Mouse (Mus musculus) G1E (cell line): ENCODE results near the gene Snx29. TPM values are rescaled to one million over a fixed set of nuclear protein-coding genes. Genes with fewer than 3 reads are reported as not detected.

Experiments used
- ATAC-seq: 2 replicates; pipeline ENCODE4 v1.8.0; 2016; ENCODE audit warnings: mild to moderate bottlenecking; ENCODE audit not compliant: insufficient number of reproducible peaks, poor library complexity, low FRiP score, severe bottlenecking; ENCODE audit errors: extremely low read depth
- DNase-seq: peaks from one replicate; pipeline ENCODE4 v3.0.0; 2012; ENCODE audit warnings: low spot score
- H3K27me3 ChIP-seq: 2 replicates; pipeline ENCODE4 v1.6.1; 2012; ENCODE audit warnings: mild to moderate bottlenecking, low read length, inconsistent platforms; ENCODE audit not compliant: insufficient read depth
- H3K36me3 ChIP-seq: replicated peaks from 2 replicates; pipeline ENCODE3; 2012; ENCODE audit warnings: mild to moderate bottlenecking, inconsistent platforms
- H3K4me1 ChIP-seq: 2 replicates; pipeline ENCODE4 v1.6.1; 2012; ENCODE audit warnings: low read depth, low read length, inconsistent platforms, mixed read lengths; ENCODE audit not compliant: insufficient read depth
- H3K4me3 ChIP-seq: 2 replicates; pipeline ENCODE4 v1.5.1; 2012; ENCODE audit warnings: low read depth, mild to moderate bottlenecking, inconsistent platforms, low read length, moderate library complexity, mixed read lengths
- H3K9me3 ChIP-seq: replicated peaks from 2 replicates; pipeline ENCODE4 v1.6.1; 2012; ENCODE audit warnings: inconsistent platforms
- CTCF ChIP-seq: IDR thresholded peaks from 2 replicates; pipeline ENCODE4 v1.5.1; 2012; ENCODE audit warnings: low read depth, low read length, inconsistent platforms, mixed read lengths
- GATA1 ChIP-seq: IDR thresholded peaks from 2 replicates; pipeline ENCODE4 v1.6.1; 2012; ENCODE audit warnings: borderline replicate concordance, low read length, inconsistent platforms, mixed read lengths
- GATA2 ChIP-seq: IDR thresholded peaks from 2 replicates; pipeline ENCODE4 v1.6.1; 2012; ENCODE audit warnings: low read depth, low read length, inconsistent platforms, borderline replicate concordance
- POLR2AphosphoS5 ChIP-seq: IDR thresholded peaks from 2 replicates; pipeline ENCODE4 v1.6.1; 2012; ENCODE audit warnings: low read depth, low read length, inconsistent platforms; ENCODE audit not compliant: insufficient replicate concordance
- TAL1 ChIP-seq: conservative IDR thresholded peaks from 2 replicates; pipeline ENCODE4 v1.6.1; 2012; ENCODE audit warnings: low read depth, low read length, inconsistent platforms, mixed read lengths
- polyA plus RNA-seq: library from polyadenylated mRNA; stranded (reverse); fragments of >175 nt; gene quantifications from 2 replicates; pipeline ENCODE4 v1.2.3, GENCODE M21; 2012
- total RNA-seq, 2 experiments: library from RNA; stranded (forward) in 1 of 2; stranded (reverse) in 1 of 2; fragments of 200-1000 nt in 1 of 2; fragments of >200 nt in 1 of 2; fragmentation: Nextera tagmentation in 1 of 2; gene quantifications; 2 replicates each; pipeline ENCODE4 v1.2.3; 2014 to 2017

Gene Snx29
- total and polyA plus RNA-seq, 3 experiments: 4.4 to 18.0 (median 9.1) TPM

DNA sequence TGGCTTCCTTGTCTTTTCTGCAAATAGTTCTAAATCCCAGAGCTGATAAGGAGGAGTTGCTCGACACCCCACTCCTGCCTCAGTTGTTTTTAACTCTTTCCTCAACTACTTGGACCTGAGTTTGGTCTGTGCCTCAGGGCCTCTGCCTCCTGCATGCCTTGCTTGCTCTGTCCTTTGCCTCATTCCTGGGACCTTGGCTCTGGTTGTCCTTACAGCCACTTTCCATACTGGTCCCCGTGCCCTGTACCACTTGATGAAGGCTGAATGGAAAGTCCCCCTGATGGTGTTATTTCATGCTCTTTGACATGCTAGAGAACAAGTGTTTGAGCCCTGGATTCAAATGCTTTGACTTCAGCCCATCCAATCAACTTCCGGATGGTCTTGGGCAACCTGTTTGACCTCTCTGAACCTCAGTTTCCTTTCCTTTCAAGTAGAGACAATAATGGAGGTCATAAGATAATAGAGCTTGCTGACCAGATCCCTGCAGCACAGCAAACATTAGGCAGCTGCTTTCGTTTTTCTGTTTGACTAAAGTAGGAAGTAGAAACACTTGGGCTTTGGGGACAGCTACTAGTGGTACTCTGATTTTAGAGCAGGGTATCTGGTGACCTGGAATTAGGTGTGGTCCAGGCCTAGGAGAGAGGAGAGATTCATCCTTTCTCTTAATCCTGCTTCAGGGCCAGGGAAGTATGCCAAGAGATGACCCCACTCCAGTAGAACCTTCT, 365.7 kb downstream of the Snx29 start:
- H3K27me3 ChIP-seq: no peaks in the 10 kb centered on the region
- no peak overlapping the region for H3K4me3 ChIP-seq
- no peaks in the 10 kb centered on the region for H3K9me3 ChIP-seq
- no peak for TF ChIP-seq TAL1
- no peak for TF ChIP-seq CTCF
- TF ChIP-seq GATA1: no peak
- TF ChIP-seq GATA2: no peak
- no peak for TF ChIP-seq POLR2AphosphoS5
- H3K36me3 ChIP-seq: no peaks in the 10 kb centered on the region
- H3K4me1 ChIP-seq: no peaks in the 10 kb centered on the region
- no peak for DNase-seq
- ATAC-seq: no peak

DNA sequence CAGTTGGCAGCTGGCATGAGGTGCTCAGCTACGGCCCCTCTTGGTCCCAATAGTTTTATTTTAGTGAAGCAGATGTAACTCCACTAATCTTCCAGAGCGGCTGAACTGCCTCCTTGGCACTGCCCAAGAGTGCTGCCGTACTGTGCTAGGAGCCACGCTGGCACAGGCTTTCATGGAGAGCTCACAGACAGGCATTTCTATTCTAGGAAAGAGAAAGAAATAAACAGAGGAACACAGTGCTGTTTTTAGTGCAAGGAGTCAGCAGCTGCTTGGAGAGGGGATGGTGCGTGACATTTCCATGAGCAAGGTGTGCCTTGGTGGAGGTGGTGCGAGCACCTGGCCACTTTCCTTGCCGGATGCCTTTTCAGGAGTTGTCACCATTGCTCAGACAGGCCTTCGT, 367.4 kb downstream of the Snx29 start:
- H3K4me3 ChIP-seq: no peak overlapping the region
- ATAC-seq: no peak
- no peaks in the 10 kb centered on the region for H3K4me1 ChIP-seq
- no peaks in the 10 kb centered on the region for H3K36me3 ChIP-seq
- TF ChIP-seq POLR2AphosphoS5 (no peak), TAL1 (no peak), GATA2 (no peak), CTCF (no peak), GATA1 (no peak)
- H3K27me3 ChIP-seq: no peaks in the 10 kb centered on the region
- no peaks in the 10 kb centered on the region for H3K9me3 ChIP-seq
- no peak for DNase-seq

DNA sequence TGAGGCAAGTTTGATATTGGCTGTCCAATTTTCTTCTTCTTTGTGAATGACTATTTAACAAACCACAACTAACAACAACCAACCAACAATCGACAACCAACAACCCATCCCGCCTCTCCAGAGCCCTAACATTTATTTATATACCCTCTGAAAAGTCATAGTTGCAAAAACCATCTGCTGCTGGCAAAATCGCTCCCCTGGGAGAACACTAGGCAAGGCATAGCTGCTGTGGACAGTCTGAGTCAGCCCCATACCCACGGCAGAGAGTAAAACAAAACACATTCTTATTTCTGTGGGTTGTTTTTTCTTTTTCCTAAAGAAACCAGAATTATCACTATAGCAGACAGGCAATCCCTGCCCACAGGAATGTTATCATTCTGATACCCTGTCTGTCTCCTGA, 368.0 kb downstream of the Snx29 start:
- Histone ChIP-seq H3K27me3 (no peaks in the 10 kb centered on the region), H3K9me3 (no peaks in the 10 kb centered on the region), H3K36me3 (no peaks in the 10 kb centered on the region), H3K4me3 (no peak overlapping the region), H3K4me1 (no peaks in the 10 kb centered on the region)
- DNase-seq: no peak
- no peak for ATAC-seq
- TF ChIP-seq GATA1 (no peak), TAL1 (no peak), POLR2AphosphoS5 (no peak), CTCF (no peak)

DNA sequence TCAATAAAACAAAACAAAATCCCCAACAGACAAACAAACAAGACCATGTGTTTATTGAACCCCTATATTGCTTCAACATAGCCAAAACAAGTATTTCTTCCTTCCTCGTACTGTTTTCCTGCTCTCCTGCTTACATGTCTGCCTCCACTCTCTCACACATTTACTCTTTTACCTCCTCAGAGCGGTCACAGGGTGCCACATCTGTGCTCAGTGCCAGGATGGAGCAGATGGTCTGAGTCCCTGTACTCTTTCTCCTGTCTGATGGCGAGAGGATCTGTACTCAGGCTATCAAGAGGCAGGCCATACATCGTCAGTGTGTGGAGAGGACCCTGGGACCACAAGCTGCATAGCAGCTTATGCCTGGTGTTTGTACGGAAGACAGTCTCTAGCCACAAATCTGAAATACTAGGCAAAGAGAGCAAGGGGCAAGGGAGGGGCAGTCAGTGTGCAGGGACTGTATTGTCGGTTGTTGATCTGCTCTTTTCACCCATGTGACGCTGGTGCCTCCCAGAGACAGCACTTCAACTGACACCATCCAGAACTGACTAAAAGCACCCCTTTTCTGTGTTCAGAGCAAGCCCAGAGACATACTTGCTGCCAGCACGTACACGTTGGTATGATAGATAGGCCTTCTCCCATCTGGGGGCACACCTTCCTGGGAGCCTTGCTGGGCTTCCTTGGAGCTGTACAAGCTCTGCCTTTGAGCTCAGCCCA, 368.9 kb downstream of the Snx29 start:
- H3K4me1 ChIP-seq: no peaks in the 10 kb centered on the region
- H3K27me3 ChIP-seq: no peaks in the 10 kb centered on the region; the same call in 1 of the 2 replicates
- TF ChIP-seq TAL1: no peak
- TF ChIP-seq CTCF: no peak
- no peak for TF ChIP-seq GATA1
- TF ChIP-seq POLR2AphosphoS5: no peak
- TF ChIP-seq GATA2: no peak
- no peak overlapping the region for H3K4me3 ChIP-seq
- no peaks in the 10 kb centered on the region for H3K36me3 ChIP-seq
- ATAC-seq: no peak
- no peaks in the 10 kb centered on the region for H3K9me3 ChIP-seq
- no peak for DNase-seq

DNA sequence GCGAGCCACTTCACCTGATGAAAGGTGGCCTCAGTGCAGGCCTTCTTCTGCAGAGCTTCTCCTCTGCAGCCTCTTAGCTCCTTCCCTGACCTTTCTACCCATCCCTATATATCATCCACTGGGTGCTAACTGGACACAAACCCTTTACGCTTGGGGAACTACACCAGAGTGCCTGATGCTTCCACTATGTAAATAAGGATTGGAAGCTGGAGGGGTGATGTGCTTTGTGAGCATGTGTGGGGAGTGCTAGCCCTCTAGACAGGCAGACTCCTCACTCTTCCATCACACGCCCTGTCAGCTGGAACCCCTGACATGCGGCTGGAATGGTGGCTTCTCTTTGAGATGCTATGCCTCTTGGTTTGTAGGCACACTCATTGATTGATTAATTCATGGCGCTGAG, 370.0 kb downstream of the Snx29 start:
- Histone ChIP-seq H3K9me3 (no peaks in the 10 kb centered on the region), H3K4me1 (no peaks in the 10 kb centered on the region), H3K4me3 (no peak overlapping the region), H3K36me3 (no peaks in the 10 kb centered on the region), H3K27me3 (no peaks in the 10 kb centered on the region; the same call in 1 of the 2 replicates)
- DNase-seq (no peak), ATAC-seq (no peak)
- TF ChIP-seq GATA2 (no peak), TAL1 (no peak), GATA1 (no peak), CTCF (no peak), POLR2AphosphoS5 (no peak)

DNA sequence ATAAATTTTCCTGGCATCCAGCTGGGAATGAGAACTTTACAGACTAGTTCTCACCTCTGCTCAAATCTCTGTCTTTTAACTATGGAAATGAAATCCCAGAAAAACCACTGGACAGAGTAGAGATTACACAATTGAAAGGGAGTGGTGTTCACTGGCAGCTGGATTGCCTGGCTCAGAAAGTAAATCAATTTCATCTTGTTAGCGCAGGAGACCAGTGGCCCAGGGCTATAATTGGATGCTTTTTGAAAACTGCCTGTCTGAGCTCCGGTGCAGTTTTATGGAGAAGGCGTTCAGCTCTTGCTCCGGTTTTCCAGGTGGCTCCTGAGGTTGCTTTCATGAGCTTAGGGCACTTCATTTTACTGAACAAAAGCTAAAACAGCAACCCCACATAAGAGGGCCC, 371.7 kb downstream of the Snx29 start:
- Histone ChIP-seq H3K27me3 (no peaks in the 10 kb centered on the region; the same call in 1 of the 2 replicates), H3K4me1 (0 out of 2 replicates have a peak, but pooled peaks cover under 1% of the 10 kb centered on the region), H3K9me3 (no peaks in the 10 kb centered on the region), H3K4me3 (no peak overlapping the region), H3K36me3 (no peaks in the 10 kb centered on the region)
- no peak for ATAC-seq
- DNase-seq: no peak
- TF ChIP-seq GATA2 (no peak), TAL1 (no peak), GATA1 (no peak), CTCF (no peak), POLR2AphosphoS5 (no peak)
